Mouse (Mus musculus) layer of hippocampus, adult 9-10 months (tissue): Measurements from ENCODE around the gene Acvrl1.

Experiments used
- DNase-seq: peaks from one replicate; pipeline ENCODE4 v3.0.0; 2022; ENCODE audit warnings: low spot score

Gene Acvrl1

DNA sequence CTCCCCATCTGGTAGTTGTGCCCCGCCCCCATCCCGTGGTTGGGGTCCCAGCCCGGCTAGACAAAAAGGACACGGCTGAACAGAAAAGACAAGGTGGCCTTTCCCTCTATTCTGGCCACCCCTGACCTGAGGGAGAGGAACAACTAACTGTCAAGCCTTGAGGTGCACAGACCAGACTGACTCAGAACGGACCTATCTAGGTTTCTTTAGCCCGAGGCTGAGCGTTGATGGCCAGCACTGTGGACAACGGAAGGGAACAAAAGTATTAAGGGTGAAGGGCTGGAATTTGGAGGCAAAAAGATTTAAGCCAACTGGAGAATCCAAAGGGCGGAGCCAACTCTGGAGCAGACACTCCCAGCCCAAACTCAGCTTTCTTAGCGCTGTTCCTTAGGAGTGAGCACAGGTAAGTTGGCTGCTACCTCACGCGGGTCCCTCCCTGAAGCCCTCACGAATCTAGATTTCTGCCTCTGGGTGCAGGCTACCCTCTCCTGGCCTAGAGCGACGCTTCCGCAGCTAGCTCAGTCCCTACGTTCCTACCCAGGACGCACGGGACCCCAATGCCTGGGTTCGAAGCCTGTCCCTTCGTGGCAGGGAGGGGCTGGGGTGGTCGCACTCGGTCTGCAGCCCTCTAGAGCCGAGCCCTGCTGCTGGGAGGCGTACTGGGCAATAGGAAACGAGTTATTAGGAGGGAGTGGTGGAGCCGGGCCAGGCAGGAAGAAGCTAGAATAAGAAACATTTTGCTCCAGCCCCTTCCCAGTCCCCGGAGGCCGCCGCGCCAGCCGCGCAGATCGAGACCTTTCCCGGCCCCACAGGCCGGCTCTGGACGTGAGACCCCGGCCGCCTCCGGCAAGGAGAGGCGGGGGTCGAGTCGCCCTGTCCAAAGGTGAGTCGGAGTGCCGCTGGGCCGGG is at the start of gene Acvrl1:
TSS of gene Acvrl1 (plus strand) at position 342 of the 909 bp plus-strand sequence.
- no peak for DNase-seq

DNA sequence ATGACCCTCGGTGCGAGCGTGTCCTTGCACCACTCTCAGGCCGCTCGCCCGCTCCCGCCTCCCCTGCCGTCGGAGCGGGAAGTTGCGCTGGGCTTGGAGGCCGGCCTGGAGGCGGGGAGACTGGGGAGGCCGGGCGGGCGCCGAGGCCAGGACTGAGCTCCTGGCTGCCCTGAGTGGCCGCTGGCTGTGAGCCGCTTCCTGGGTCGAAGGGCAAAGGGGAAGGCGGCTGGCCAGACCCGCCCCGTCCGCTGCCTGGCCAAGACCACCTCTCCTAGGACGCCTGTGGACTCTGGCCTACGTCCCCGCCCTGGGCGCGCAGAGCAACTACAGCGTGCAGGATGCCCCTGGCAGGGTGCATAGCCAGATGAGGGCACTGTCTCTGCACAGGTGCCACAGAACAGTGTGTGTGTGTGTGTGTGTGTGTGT is 49.6 kb upstream of the Acvrl1 start:
- DNase-seq, result peak; percentile 47

GRCm38 (mm10) chr15:101080031-101080520 is 48.2 kb upstream of the Acvrl1 start:
- DNase-seq, result no peak

DNA sequence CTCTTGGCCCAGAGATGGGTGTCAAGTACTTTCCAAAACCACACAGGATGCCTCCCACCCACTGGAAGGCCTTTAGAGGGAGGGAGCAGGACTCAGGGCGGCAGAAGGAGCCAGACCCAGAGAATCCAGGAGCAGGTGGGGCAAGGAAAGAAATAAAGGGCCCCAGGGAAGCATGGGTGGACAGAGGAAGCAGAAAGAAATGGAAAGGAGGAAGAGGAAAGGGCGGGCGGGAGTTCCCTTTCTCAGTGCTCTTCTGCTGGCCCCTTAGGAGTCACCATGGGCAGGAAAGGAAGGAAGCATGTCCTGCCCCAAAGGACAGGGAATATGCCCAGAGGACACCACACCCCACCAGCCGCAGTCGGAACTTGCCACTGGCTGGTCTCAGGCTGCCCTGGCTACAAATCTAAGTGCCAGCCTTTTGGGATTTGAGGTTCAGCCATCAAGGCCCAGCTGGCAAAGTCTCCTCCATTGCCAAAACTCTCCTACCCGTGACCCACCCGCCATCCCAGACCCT is 47.2 kb upstream of the Acvrl1 start:
- no peak for DNase-seq

- DNase-seq, result no peak
Measured at GRCm38 (mm10) chr15:101082236-101082635, 46.1 kb upstream of the Acvrl1 start.

GRCm38 (mm10) chr15:101084499-101084898 is 43.8 kb upstream of the Acvrl1 start:
- DNase-seq, result no peak

- no peak for DNase-seq
Measured at GRCm38 (mm10) chr15:101086451-101086850, 41.9 kb upstream of the Acvrl1 start.

DNA sequence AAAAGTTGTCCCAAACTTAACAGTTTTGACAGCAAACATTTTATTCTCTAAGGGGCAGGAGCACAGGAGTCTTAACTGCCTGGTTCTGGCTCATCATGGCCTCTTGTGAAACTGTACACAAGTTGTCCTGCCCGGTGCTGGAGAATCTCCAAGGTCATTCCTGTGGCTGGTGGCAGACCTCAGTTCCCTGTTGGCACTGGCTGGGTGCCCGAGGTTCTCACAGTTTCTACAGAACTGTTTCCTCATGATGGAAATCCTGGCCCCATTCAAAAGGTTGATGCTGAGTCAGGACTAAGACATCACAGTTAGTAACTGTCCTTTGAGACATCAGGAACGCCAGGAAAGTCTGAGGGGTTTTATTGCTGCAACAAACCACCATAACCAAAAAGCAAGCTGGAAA is 41.4 kb upstream of the Acvrl1 start:
- no peak for DNase-seq

GRCm38 (mm10) chr15:101088291-101088690 is 40.0 kb upstream of the Acvrl1 start:
- no peak for DNase-seq

- no peak for DNase-seq
Measured at GRCm38 (mm10) chr15:101091551-101091950, 36.8 kb upstream of the Acvrl1 start.

DNA sequence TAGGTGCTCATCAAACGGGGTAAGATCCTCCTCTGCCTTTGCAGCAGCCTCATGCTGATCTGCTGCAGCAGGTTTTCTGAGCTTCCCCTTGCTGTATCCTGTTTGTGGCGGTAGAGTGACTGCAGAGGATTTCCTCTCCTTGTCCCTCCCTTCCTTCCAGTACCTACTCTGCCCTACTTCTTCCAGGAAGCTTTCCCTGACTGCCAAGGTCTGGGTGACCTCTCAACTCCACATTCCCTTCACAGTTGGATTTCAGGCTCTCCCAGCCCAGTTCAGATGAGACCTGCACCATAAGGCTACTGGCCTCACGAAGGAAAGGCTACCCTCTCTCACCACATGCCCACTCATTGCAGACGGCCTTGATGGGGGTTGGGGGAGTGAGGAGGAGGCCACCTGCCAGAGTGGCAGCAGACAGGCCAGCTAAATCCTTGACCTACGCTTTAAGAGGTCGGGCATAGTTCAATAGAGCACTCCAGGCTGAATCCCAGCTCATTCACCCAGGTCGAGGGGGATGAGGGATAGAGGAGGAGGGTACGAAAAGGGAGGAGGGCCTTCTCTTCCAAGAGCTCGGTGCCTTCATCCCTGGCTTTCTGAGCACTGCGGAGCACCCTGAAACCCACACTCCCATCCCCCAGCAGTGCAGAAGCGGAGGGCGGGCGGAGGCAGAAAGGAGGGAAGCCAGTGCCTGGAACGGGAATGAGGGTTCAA is 36.0 kb upstream of the Acvrl1 start:
- DNase-seq, result no peak

DNA sequence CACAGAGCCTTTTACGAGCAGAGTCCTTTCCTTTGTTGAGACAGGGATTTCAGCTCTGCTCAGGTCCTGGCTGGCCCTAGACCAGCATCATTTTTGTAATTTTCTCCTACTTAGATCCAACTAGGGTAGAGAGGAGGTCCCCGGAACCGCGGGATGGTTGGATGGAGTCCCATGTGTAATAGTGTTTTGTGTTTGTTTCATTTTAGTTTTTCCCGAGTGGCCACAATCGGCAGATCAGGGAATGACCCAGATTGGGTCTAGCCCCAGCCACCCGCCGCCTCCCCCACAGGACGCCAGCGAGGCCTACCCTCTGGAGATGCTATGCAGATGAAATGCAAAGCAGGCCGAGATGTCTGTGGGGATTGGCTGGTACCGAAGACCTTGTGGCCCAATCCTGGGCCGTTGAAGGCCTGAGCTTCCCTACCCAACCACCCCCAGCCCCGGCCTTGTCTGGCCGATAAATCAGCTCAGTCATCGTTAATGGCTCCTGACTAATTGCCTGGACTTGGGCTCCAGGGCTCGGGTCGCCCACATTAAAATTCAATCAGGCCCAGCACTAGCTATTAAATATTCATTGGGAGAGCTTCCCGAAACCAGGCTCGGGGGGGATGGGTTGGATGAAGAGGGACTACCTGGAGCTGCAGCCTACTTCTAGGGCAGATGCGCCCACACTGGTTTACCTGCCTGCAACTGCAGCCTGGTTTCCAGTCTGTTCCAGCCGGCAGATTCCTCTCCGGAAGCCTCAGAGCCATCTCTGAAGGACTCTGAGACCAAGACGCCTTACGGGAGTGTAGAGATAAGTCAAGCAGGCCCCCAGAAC is 35.3 kb upstream of the Acvrl1 start:
- DNase-seq, result no peak

DNA sequence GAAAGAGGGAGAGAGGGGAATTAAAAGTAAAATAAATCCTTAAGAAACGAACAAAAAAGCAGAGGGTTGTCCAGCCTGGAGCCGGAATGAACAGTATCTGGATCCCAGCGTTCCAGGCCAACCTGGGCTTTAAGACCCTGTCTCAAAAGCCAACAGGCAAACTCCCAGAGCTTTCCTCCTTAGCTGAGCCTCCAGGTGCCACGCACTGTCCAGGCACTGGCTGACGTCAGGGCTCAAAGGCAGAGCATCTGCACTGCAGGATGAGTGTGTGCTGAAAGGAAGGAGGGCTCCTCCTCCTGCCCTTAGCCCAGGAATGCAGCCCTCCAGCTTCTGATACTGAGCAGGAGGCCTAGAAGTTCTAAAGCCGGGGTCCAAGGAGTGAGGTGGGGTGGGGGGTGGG is 34.3 kb upstream of the Acvrl1 start:
- DNase-seq, result no peak

DNA sequence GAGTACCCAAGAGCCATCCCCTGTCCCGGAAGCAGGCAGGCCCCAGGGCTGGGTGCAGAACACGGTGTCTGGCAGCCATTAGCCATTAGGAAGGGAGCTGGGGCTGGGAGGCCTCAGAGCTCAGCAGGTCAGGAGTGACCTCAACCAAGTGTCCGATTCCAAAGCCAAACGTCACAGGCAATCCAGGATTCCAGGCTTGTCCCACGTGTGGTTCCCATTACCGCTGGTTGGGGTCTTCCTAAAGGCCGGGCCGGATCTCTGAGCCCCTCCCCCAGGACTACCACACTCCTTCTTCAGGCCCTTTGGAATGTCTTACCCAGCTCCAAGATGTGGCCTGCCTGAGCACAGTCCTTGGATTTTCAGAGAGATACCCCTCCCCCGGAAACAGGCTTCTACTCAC is 33.3 kb upstream of the Acvrl1 start:
- DNase-seq, result no peak

GRCm38 (mm10) chr15:101095392-101095791 is 32.9 kb upstream of the Acvrl1 start:
- DNase-seq, result no peak

- no peak for DNase-seq
Measured at GRCm38 (mm10) chr15:101097985-101098651, 30.2 kb upstream of the Acvrl1 start.

DNA sequence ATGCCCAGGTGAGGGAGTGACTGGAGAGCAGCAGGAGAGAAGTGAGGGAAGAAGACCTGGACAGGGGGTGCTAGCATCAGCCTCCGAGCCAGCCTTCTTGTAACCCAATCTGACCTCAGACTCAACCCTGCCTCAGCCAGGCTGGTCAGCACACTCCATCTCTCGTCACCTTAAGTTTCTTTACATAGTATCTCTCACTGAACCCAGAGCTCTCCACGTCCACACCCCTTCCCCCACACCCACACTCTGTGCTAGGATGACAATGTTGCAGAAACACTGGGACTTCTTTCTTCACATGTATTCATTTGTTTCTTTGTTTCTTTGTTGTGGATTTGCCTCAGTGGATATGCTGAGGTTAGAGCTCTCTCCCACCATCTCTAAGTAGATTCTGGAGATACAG is 27.3 kb upstream of the Acvrl1 start:
- DNase-seq, result no peak

DNA sequence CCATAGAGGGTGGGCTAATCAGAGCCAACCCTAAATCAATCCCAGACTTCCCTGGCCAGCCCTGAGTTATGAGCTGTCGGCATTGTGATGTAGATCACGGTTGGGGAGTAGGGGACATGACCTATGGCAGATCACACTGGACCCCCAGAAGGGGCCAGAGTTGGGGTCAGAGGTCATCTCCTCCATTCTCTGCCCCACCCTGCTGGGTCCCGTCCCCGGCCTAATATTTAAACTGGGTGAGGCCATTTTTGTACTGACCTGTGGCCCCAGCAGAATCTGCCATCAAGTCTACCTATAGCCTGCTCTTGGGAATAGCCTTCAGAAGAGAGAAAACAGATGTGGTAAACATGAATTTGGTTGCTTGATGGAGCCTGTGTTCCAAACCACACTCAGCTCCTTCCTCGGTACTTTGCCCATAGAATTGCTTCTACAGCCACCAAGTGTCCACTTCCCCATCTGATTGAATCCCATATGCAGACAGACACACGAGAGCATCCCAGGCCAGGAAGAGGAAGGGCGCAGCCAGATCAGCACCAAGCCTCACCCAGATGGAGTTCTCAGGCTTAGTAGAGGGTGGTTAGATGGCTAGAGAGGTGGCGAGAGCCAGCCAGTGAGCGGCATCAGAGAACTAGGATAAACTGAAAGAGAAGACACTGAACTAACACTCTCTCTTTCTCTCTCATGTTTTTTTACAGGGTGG is 24.6 kb upstream of the Acvrl1 start:
- no peak for DNase-seq

DNA sequence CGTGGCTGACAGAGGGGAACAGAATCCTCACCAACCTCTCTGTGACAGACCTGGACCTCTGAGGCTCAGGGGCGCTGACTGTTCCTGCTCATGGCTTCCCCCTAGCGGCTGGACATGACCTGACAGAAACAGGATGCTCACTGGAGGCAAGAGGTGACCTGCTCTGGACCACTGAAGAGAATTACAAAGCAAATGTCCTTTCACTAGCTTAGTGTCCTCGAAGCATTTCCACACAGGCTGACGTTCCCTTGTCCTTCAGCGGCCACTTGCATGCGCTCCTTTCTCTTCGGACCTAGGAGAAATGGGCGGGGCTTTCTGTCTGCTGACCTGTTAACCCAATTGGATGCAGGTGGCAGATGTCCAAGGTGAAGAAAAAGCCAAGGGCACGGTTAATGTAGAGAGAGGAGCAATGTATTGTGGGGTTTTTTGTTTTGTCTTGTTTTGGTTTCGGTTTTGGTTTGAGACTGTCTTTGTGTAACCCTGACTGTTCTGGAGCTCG is 22.8 kb upstream of the Acvrl1 start:
- DNase-seq, result peak; percentile 37

DNA sequence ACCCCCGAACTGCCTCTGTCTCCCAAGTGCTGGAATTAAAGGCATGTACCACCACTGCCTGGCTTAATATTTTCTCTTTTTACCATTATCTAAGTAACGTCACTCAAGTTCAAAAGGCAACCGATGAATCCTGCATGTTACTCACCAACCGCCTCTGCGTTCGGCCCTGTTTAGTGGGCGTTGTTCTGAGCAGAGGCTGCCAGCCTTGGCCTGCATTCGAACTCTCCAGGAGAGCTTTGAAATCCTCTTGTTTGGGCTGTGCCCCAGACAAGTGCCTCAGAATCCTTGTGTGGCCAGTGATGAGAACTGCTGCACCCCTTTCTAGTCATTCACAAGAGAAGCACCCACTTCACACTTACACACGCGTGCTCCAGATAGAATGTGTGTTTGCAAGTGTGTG is 22.3 kb upstream of the Acvrl1 start:
- no peak for DNase-seq
